Mouse (Mus musculus) embryonic facial prominence, embryonic 10.5 days (tissue): ENCODE measurements around the gene Pea15a. TPM values are rescaled to one million over a fixed set of nuclear protein-coding genes. Genes with fewer than 3 reads are reported as not detected.

Experiments used
- DNase-seq: peaks from one replicate; pipeline ENCODE4 v3.0.0-alpha.2; 2017; ENCODE audit warnings: low spot score
- H3K27ac ChIP-seq: fragments of 300-500 bp; sonication (generic); replicated peaks from 2 replicates; pipeline ENCODE4 v1.5.1; 2016; ENCODE audit warnings: mild to moderate bottlenecking
- H3K27me3 ChIP-seq: fragments of 300-500 bp; sonication (generic); replicated peaks from 2 replicates; pipeline ENCODE4 v1.6.1; 2016; ENCODE audit warnings: low read depth, mild to moderate bottlenecking; ENCODE audit not compliant: poor library complexity, severe bottlenecking
- H3K36me3 ChIP-seq: fragments of 300-500 bp; sonication (generic); replicated peaks from 2 replicates; pipeline ENCODE4 v1.6.1; 2016; ENCODE audit warnings: mild to moderate bottlenecking, moderate library complexity
- H3K4me1 ChIP-seq: fragments of 300-500 bp; sonication (generic); 2 replicates; pipeline ENCODE4 v1.6.1; 2016
- H3K4me3 ChIP-seq: fragments of 300-500 bp; sonication (generic); 2 replicates; pipeline ENCODE4 v1.5.1; 2016; ENCODE audit warnings: mild to moderate bottlenecking, moderate library complexity
- H3K9me3 ChIP-seq: fragments of 300-500 bp; sonication (generic); 2 replicates; pipeline ENCODE4 v1.6.1; 2016; ENCODE audit warnings: mild to moderate bottlenecking
- WGBS: fragments of 180-500 bp; shearing (Covaris S2); methylation state at CpG from one replicate; pipeline ENCODE4 v1.1.7; 2016; 5-methylcytosine and 5-hydroxymethylcytosine counted together
- polyA plus RNA-seq: library from polyadenylated mRNA; unstranded; fragments of >200 nt; fragmentation: Nextera tagmentation; extraction: Ambion mirVana; gene quantifications from 2 replicates; pipeline ENCODE4 v1.2.1, GENCODE M21; 2016

Gene Pea15a
- polyA plus RNA-seq, 1 experiment from 2014 or later, result 123 TPM

GRCm38 (mm10) chr1:172219451-172220406 is 13.1 kb upstream of the Pea15a start, which contains the start of gene Casq1:
Gene Casq1, minus strand, starts transcription at chr1:172219868.
- Histone ChIP-seq H3K27me3 (no peaks in the 10 kb centered on the region), H3K4me3 (no peak within 1 kb of the TSS), H3K4me1 (peaks cover 61% of the 10 kb centered on the region), H3K27ac (peak within 1 kb of the TSS; percentile 89), H3K36me3 (no peaks in the 10 kb centered on the region), H3K9me3 (no peaks in the 10 kb centered on the region)
- WGBS, result 82% methylated on average over 19 of the region's 19 CpGs
- DNase-seq, result no peak

GRCm38 (mm10) chr1:172218164-172218910 is 11.7 kb upstream of the Pea15a start:
- Histone ChIP-seq H3K27ac (peak overlapping the region; percentile 89; the same call in 1 of the 2 replicates), H3K36me3 (no peaks in the 10 kb centered on the region), H3K4me1 (peaks cover 66% of the 10 kb centered on the region), H3K4me3 (no peak overlapping the region), H3K9me3 (no peaks in the 10 kb centered on the region), H3K27me3 (no peaks in the 10 kb centered on the region)
- no peak for DNase-seq
- WGBS, result 58% methylated on average over 15 of the region's 15 CpGs

DNA sequence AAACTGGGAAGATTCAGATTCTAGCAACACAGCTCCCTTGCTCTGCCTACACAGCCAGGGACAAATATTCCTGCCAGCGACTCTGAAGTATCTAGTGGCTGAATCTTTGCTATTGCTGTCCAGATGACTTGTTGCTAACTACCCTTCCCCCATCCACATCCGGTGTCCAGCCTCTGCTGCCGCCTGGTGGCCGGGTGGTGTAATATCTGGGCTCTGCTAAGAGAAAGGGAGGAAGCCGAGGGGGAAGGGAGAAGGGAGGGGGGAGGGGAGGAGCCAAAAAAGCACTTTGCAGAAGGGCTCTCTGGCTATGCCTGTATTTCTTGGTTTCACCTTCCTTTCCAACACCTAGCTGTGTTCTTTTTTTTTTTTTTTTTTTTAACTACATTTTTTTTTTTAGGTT is 10.5 kb upstream of the Pea15a start:
- DNase-seq, result peak; percentile 96
- Histone ChIP-seq H3K36me3 (no peaks in the 10 kb centered on the region), H3K4me3 (peak overlapping the region; percentile 43), H3K4me1 (peaks cover 69% of the 10 kb centered on the region), H3K9me3 (no peaks in the 10 kb centered on the region), H3K27ac (peak overlapping the region; percentile 82), H3K27me3 (no peaks in the 10 kb centered on the region)
- 1% methylated on average over 5 of the region's 5 CpGs for WGBS

GRCm38 (mm10) chr1:172214748-172215147 is 8.1 kb upstream of the Pea15a start:
- no peaks in the 10 kb centered on the region; the same call in 1 of the 2 replicates for H3K36me3 ChIP-seq
- no peak overlapping the region for H3K27ac ChIP-seq
- H3K4me3 ChIP-seq, result no peak overlapping the region
- no peaks in the 10 kb centered on the region for H3K27me3 ChIP-seq
- no peak for DNase-seq
- H3K4me1 ChIP-seq, result peaks cover 48% of the 10 kb centered on the region
- no peaks in the 10 kb centered on the region for H3K9me3 ChIP-seq
- 75% methylated on average over 3 of the region's 3 CpGs for WGBS

- H3K27me3 ChIP-seq, result no peaks in the 10 kb centered on the region
- peak overlapping the region; percentile 40; the same call in 1 of the 2 replicates for H3K27ac ChIP-seq
- no peaks in the 10 kb centered on the region for H3K9me3 ChIP-seq
- no peak for DNase-seq
- H3K36me3 ChIP-seq, result no peaks in the 10 kb centered on the region; the same call in 1 of the 2 replicates
- 84% methylated on average over 4 of the region's 4 CpGs for WGBS
- H3K4me3 ChIP-seq, result no peak overlapping the region
- peaks cover 38% of the 10 kb centered on the region for H3K4me1 ChIP-seq
Measured at GRCm38 (mm10) chr1:172213771-172214170, 7.2 kb upstream of the Pea15a start.

GRCm38 (mm10) chr1:172212776-172213175 is 6.2 kb upstream of the Pea15a start:
- Histone ChIP-seq H3K9me3 (no peaks in the 10 kb centered on the region), H3K36me3 (no peaks in the 10 kb centered on the region; the same call in 1 of the 2 replicates), H3K27me3 (no peaks in the 10 kb centered on the region), H3K4me3 (no peak overlapping the region), H3K27ac (peak overlapping the region; percentile 40), H3K4me1 (peaks cover 28% of the 10 kb centered on the region)
- 49% methylated on average over 5 of the region's 5 CpGs for WGBS
- no peak for DNase-seq

GRCm38 (mm10) chr1:172207111-172207584 is 544 bp upstream of the Pea15a start:
- Histone ChIP-seq H3K27ac (peak overlapping the region; percentile 93), H3K27me3 (no peaks in the 10 kb centered on the region), H3K9me3 (no peaks in the 10 kb centered on the region), H3K4me1 (peaks cover 59% of the 10 kb centered on the region), H3K4me3 (peak overlapping the region; percentile 82), H3K36me3 (peaks cover 1% of the 10 kb centered on the region; the same call in 1 of the 2 replicates)
- DNase-seq, result no peak
- WGBS, result 30% methylated on average over 7 of the region's 7 CpGs

GRCm38 (mm10) chr1:172205741-172206087 is 890 bp downstream of the Pea15a start:
- DNase-seq, result no peak
- Histone ChIP-seq H3K36me3 (peaks cover 16% of the 10 kb centered on the region), H3K4me1 (peaks cover 70% of the 10 kb centered on the region), H3K9me3 (no peaks in the 10 kb centered on the region), H3K4me3 (peak overlapping the region; percentile 82), H3K27ac (peak overlapping the region; percentile 93), H3K27me3 (no peaks in the 10 kb centered on the region)
- 15% methylated on average over 3 of the region's 3 CpGs for WGBS

DNA sequence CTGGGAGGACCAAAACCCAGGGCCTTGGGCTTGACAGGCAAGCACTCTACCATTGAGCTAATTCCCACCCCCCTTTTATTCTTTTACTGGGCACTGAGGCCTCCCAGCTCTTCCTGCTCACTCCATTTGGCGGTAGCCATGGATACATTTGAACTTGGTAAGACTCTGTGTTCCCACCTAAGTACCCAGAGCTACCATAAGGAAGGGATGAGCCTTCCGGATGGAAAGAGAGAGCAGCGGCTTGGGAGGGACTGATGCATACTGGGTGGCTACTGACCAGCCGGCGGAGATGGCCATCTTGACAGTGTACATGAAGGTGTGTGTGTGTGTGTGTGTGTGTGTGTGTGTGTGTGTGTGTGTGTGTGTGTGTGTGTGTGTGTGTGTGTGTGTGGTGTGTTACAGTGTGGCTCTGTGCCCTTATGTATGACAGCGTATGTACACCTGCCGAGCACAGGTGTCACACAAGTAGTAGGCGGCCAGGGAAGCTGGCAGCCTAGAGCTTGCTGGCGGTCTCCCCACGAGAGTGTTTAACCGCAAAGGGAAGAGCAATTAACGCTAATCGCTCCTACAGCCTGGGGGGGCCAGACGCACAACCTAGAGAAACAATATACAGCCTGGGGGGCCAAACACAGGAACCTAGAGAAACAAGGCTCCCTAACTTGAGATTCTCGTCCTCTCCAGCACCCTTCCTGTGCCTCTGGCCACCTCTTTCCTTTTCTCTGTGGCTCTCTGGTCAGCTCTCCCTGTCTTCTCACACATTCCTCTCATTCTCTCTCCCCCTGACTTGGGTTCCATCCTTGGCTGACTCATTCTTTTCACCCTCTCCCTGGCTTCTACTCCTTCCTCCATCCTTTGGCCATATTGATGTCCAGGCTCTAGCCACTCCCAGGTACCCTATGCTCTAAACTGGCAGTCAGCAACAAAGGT is 1.5 kb downstream of the Pea15a start:
- no peaks in the 10 kb centered on the region for H3K9me3 ChIP-seq
- peaks cover 22% of the 10 kb centered on the region for H3K36me3 ChIP-seq
- H3K4me1 ChIP-seq, result peaks cover 76% of the 10 kb centered on the region
- DNase-seq, result no peak
- WGBS, result 47% methylated on average over 15 of the region's 15 CpGs
- H3K27ac ChIP-seq, result peak overlapping the region; percentile 93
- peak overlapping the region; percentile 82 for H3K4me3 ChIP-seq
- H3K27me3 ChIP-seq, result no peaks in the 10 kb centered on the region

DNA sequence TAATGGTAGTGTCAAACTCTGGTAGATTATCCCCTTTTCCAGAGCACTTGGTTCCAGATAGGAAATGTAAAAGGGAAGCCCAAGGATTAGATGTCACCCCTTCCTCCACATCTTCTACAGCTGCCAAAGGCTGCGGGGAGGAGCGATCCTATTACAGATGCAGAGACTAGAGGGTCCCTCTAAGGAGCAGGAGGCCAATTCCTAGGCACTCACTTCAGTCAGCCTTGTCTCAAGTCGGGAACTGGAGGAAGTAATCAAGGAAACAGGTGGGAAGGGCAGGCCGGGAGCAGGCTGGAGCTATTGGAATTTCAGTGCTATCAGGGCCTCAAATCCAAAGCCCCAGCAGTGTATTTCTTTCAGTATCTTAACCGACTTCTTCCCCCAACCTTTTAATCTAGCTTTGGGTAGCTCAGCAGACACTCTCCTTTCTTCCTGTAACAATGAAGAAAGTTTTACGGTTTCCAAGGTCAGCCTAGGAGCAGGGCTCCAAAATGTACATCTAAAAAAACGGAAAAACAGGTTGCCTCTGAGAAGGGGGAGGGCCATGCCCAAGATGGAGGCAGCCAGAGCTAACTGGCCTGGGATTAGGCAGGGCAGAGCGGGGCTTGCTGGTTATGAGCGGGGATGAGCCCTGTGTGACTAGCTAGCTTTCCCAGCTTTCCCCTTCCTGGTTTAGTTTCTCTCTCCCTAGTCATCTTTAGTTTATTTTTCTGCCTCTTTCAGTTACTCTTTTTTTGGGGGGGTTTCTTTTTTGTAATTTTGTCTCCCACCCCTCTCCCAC is 2.4 kb downstream of the Pea15a start:
- WGBS, result 21% methylated on average over 9 of the region's 9 CpGs
- peaks cover 30% of the 10 kb centered on the region for H3K36me3 ChIP-seq
- H3K4me3 ChIP-seq, result peak overlapping the region; percentile 82
- DNase-seq, result peak; percentile 55
- no peaks in the 10 kb centered on the region for H3K27me3 ChIP-seq
- no peaks in the 10 kb centered on the region for H3K9me3 ChIP-seq
- peaks cover 80% of the 10 kb centered on the region for H3K4me1 ChIP-seq
- peak overlapping the region; percentile 93 for H3K27ac ChIP-seq

DNA sequence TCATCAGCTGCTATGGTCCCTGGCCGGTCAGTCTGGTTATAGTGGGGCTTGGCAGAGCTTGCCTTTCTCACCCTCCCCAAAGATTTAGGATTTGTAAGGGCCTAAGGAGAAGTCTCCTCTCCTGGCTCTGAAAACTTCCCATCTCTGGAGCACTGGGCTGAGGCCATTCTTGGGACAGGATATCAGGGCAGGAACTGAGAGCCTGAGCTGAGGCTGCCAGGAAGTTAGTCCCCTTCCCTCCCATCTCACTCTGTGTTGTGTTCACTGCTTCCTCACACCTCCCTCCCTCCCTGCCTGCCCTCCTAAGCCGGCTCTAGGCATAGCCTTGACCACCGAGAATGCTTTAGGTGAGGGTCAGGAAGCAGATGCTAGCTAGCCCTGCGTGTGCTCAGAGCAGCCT is 3.0 kb downstream of the Pea15a start:
- Histone ChIP-seq H3K27me3 (no peaks in the 10 kb centered on the region), H3K36me3 (peaks cover 37% of the 10 kb centered on the region), H3K9me3 (no peaks in the 10 kb centered on the region), H3K4me1 (peaks cover 80% of the 10 kb centered on the region), H3K27ac (peak overlapping the region; percentile 93), H3K4me3 (peak overlapping the region; percentile 82)
- WGBS, result 7% methylated on average over 4 of the region's 4 CpGs
- DNase-seq, result peak; percentile 41
